Mouse (Mus musculus) small intestine, adult 2 months (tissue): ENCODE results near the gene Kpna7.
"Not testable (repeated sequence)": the region's sequence is repeated elsewhere in the genome, so short reads cannot be mapped to it uniquely, and the experiment has no call there.

ENCODE experiments used
- CTCF ChIP-seq: fragments of 200-500 bp; IDR thresholded peaks from 2 replicates; pipeline ENCODE4 v1.5.1; 2012; ENCODE audit warnings: low read depth, mild to moderate bottlenecking, control low read depth, inconsistent platforms, low read length, moderate library complexity, mixed read lengths; ENCODE audit not compliant: insufficient replicate concordance, insufficient read length; ENCODE audit errors: extremely low read depth
- POLR2A ChIP-seq: fragments of 200-500 bp; IDR thresholded peaks from 2 replicates; pipeline ENCODE4 v1.6.1; 2012; ENCODE audit warnings: low read depth, mild to moderate bottlenecking, control low read depth, inconsistent platforms, low read length, moderate library complexity

DNA sequence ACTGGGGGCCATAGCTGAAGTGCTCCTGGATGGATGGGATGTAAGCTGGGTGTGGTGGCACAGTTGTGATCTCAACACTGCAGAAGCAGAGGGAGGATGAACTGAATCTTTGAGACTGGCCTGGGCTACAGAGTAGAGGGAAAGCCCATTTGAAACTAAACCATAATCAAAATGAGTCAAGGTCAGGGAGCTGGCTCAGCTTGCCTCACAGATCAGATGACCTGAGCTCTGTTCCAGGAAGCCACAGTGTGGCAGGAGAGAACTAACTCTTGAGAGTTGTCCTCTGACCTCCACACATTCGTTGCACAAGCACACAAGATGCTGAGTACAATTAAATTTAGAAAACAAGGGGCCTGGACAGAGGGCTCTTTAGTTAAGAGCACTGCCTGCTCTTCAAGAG lies 63.6 kb downstream of the Kpna7 start:
- TF ChIP-seq CTCF, POLR2A: not testable (repeated sequence)
